Mouse (Mus musculus) E14TG2a.4 (cell line): ENCODE data around the gene Nfatc4.
A peak's percentile ranks its signal among the peaks of the same experiment; 100 is the strongest.

ENCODE experiments used
- H3K27me3 ChIP-seq: 2 replicates; pipeline ENCODE4 v1.6.1; 2014; ENCODE audit warnings: low read length, control low read depth; ENCODE audit not compliant: insufficient read depth
- H3K36me3 ChIP-seq: 2 replicates; pipeline ENCODE4 v1.6.1; 2014; ENCODE audit warnings: low read length, control low read depth; ENCODE audit not compliant: insufficient read depth
- H3K4me1 ChIP-seq: replicated peaks from 2 replicates; pipeline ENCODE4 v1.6.1; 2014; ENCODE audit warnings: low read depth, low read length, control low read depth
- H3K4me3 ChIP-seq: replicated peaks from 2 replicates; pipeline ENCODE4 v1.5.1; 2014; ENCODE audit warnings: mild to moderate bottlenecking, low read length
- H3K9me3 ChIP-seq: 2 replicates; pipeline ENCODE4 v1.6.1; 2014; ENCODE audit warnings: low read length, control low read depth
- CTCF ChIP-seq: conservative IDR thresholded peaks from 2 replicates; pipeline ENCODE4 v1.5.1; 2014; ENCODE audit warnings: low read length
- NANOG ChIP-seq: IDR thresholded peaks from 2 replicates; pipeline ENCODE4 v1.6.1; 2014; ENCODE audit warnings: borderline replicate concordance, low read length, mixed read lengths
- POU5F1 ChIP-seq: IDR thresholded peaks from 2 replicates; pipeline ENCODE4 v1.6.1; 2014; ENCODE audit warnings: low read length, borderline replicate concordance

Nfatc4 gene

GRCm38 (mm10) chr14:55879623-55880022 is 56.7 kb downstream of the Nfatc4 start:
- TF ChIP-seq POU5F1: no peak
- peak; percentile 87 for TF ChIP-seq CTCF
- H3K27me3 ChIP-seq: peaks cover 31% of the 10 kb centered on the region
- H3K4me3 ChIP-seq: no peak overlapping the region
- H3K4me1 ChIP-seq: peaks cover 61% of the 10 kb centered on the region
- H3K9me3 ChIP-seq: no peaks in the 10 kb centered on the region
- H3K36me3 ChIP-seq: no peaks in the 10 kb centered on the region

- Histone ChIP-seq H3K9me3 (no peaks in the 10 kb centered on the region), H3K4me3 (no peak overlapping the region), H3K4me1 (peaks cover 61% of the 10 kb centered on the region), H3K27me3 (peaks cover 24% of the 10 kb centered on the region), H3K36me3 (no peaks in the 10 kb centered on the region)
- no peak for TF ChIP-seq CTCF
- no peak for TF ChIP-seq NANOG
- TF ChIP-seq POU5F1: no peak
Observed at GRCm38 (mm10) chr14:55880982-55881381, 58.0 kb downstream of the Nfatc4 start.

GRCm38 (mm10) chr14:55882171-55882641 is 59.3 kb downstream of the Nfatc4 start:
- Histone ChIP-seq H3K9me3 (no peaks in the 10 kb centered on the region), H3K4me3 (0 out of 2 replicates have a peak overlapping the region, but pooled peaks have one; percentile 20), H3K36me3 (peaks cover 12% of the 10 kb centered on the region), H3K4me1 (peaks cover 73% of the 10 kb centered on the region), H3K27me3 (peaks cover 24% of the 10 kb centered on the region)
- TF ChIP-seq NANOG: no peak
- TF ChIP-seq POU5F1: no peak
- TF ChIP-seq CTCF: no peak

- Histone ChIP-seq H3K4me1 (peaks cover 73% of the 10 kb centered on the region), H3K36me3 (peaks cover 22% of the 10 kb centered on the region), H3K4me3 (no peak overlapping the region), H3K9me3 (no peaks in the 10 kb centered on the region), H3K27me3 (peaks cover 22% of the 10 kb centered on the region)
- TF ChIP-seq CTCF: no peak
- TF ChIP-seq POU5F1: no peak
- no peak for TF ChIP-seq NANOG
Observed at GRCm38 (mm10) chr14:55883149-55883661, 60.3 kb downstream of the Nfatc4 start.
